Mouse (Mus musculus): Measurements from ENCODE around the gene Tbc1d23.

GRCm38 (mm10) chr16:57191214-57191613, 40.1 kb downstream of the Tbc1d23 start:
- TF ChIP-seq CTCF (conservative IDR thresholded peaks at IDR 0.05; ENCODE audit: low read length) (no peak), POU5F1 (IDR thresholded peaks at IDR 0.05; ENCODE audit: borderline replicate concordance, low read length) (no peak), NANOG (IDR thresholded peaks at IDR 0.05; ENCODE audit: borderline replicate concordance, low read length) (no peak)

Measured in E14TG2a.4 (cell line).